Mouse (Mus musculus): ENCODE results near the gene Gm28230. TPM values are rescaled to one million over a fixed set of nuclear protein-coding genes. Genes with fewer than 3 reads are reported as not detected.

The Gm28230 gene
- total and polyA plus RNA-seq, 2 experiments from 2014 or later, result 1.6 TPM; not detected in 1

DNA sequence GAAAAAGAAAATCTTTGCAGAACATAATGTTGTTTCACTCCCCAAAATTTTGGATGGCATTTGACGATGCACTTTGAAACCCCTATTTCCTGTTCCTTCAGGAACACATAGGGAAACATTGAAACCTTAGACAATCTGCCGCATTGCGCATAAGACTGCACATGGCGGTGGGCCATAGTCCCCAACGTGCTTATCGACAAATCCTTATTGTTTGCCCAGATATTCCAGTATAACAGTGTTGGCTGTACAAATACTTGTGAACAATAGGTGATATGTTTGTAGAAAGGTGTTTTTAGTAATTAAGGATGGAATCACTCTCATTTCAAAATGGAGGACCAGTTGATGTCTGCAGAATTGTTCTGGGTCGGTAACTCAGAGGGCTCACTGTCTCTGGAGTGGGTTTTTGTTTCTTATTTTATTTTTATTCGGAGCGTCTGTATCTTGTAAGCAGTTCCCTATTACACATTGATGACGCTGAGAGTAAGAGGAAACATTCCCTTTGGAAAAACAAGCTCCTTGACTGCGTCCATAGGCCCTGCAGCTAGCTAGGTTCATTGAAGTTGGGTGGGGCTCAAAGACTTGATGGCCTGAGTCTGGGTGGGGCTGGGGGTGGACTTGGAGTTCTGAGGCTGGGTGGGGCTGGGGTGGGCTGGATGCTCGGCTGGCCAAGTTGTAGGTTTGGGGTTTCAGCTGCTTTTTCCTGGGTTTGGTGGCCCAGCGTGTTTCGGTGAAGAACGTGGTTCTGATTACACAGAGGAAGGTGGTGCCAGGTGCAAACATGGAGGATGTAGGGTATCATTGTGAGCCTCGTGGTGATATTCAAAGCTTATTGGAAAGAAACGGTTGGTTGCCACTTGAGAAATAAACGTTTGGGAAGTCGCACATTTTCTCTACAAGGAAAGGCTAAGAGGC, 13.0 kb upstream of the Gm28230 start:
- TF ChIP-seq CTCF (IDR thresholded peaks at IDR 0.05; ENCODE audit: low read depth) (no peak), EP300 (IDR thresholded peaks at IDR 0.05; ENCODE audit: low read depth) (no peak)
- no peak overlapping the region for H3K27ac ChIP-seq (ENCODE audit: low read depth)
- no peak overlapping the region for H3K9ac ChIP-seq (replicated peaks; ENCODE audit: low read depth, low read length)
- 11% methylated on average over 19 of the region's 19 CpGs for WGBS
- no peaks in the 10 kb centered on the region for H3K36me3 ChIP-seq (replicated peaks; ENCODE audit: control insufficient read depth, insufficient read depth, low read length)
- peaks cover 98% of the 10 kb centered on the region for H3K27me3 ChIP-seq (ENCODE audit: control insufficient read depth, insufficient read depth, low read length)
- H3K4me1 ChIP-seq (ENCODE audit: control insufficient read depth, insufficient read depth), result peaks cover 6% of the 10 kb centered on the region; the same call in 1 of the 2 replicates
- H3K4me3 ChIP-seq (ENCODE audit: low read depth, low read length), result no peak overlapping the region
- ATAC-seq (ENCODE audit: insufficient read depth, low read depth) (no peak), DNase-seq (ENCODE audit: low spot score) (no peak)
- no peak overlapping the region for H3K4me2 ChIP-seq (ENCODE audit: low read depth, low read length)
- no peaks in the 10 kb centered on the region for H3K9me3 ChIP-seq (replicated peaks; ENCODE audit: control insufficient read depth, low read length)

DNA sequence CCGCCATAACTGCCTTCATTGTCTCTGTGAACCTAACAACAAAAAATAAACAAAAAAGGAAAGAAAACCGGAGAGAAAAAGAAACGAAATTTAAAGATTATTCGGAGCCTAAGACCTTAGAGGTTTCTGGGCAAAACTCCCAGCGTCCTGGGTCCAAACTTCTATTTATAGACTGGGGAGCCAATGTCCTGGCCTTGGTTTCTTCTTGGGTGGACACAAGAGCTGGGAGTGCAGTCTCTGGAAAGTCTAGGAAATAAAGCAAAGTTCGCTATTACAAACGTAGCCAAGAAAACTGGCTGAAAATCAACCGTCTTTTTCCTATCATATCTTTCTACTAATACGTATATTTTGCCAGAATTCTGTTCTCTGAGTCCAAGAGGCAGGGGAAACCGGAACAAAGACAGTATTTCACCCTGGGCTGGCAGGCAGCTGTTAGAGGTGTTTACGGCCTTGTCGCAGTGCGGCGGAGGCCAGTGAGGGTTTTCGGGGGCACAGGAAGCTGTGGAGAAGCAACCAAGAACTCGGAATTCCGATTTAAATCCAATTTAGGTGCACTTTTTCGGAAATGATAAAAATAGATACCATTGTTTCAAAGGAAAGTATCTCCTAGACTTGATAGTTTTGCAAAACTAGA, 12.3 kb upstream of the Gm28230 start:
- 13% methylated on average over 18 of the region's 18 CpGs for WGBS
- Histone ChIP-seq H3K27ac (ENCODE audit: low read depth) (no peak overlapping the region), H3K9me3 (replicated peaks; ENCODE audit: control insufficient read depth, low read length) (no peaks in the 10 kb centered on the region), H3K9ac (replicated peaks; ENCODE audit: low read depth, low read length) (no peak overlapping the region), H3K4me1 (ENCODE audit: control insufficient read depth, insufficient read depth) (peaks cover 6% of the 10 kb centered on the region; the same call in 1 of the 2 replicates), H3K27me3 (ENCODE audit: control insufficient read depth, insufficient read depth, low read length) (peaks cover 97% of the 10 kb centered on the region), H3K4me2 (ENCODE audit: low read depth, low read length) (no peak overlapping the region), H3K4me3 (ENCODE audit: low read depth, low read length) (no peak overlapping the region), H3K36me3 (replicated peaks; ENCODE audit: control insufficient read depth, insufficient read depth, low read length) (no peaks in the 10 kb centered on the region)
- no peak for TF ChIP-seq CTCF (IDR thresholded peaks at IDR 0.05; ENCODE audit: low read depth)
- no peak for TF ChIP-seq EP300 (IDR thresholded peaks at IDR 0.05; ENCODE audit: low read depth)
- DNase-seq (ENCODE audit: low spot score) (no peak), ATAC-seq (ENCODE audit: insufficient read depth, low read depth) (no peak)

DNA sequence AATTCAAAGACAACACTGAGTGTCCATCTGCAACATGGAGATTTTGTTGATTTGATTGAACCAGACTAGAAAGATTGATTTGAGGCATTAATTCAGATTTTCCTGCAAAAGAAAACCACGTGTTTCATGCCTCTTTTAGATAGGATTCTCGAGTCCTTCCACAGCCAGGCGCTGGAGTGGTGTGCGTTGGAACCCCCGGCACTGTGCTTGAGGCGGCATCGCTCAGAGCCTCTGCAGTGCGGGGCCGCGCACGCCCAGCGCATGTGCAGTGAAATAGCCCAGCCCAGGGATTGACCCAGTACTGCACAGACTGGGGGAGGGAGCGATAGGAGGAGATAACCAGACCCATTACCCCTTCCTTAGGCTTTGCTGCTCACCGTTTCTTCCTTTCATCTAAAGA, 11.6 kb upstream of the Gm28230 start:
- Histone ChIP-seq H3K4me2 (ENCODE audit: low read depth, low read length) (no peak overlapping the region), H3K27me3 (ENCODE audit: control insufficient read depth, insufficient read depth, low read length) (peaks cover 97% of the 10 kb centered on the region), H3K36me3 (replicated peaks; ENCODE audit: control insufficient read depth, insufficient read depth, low read length) (no peaks in the 10 kb centered on the region), H3K4me1 (ENCODE audit: control insufficient read depth, insufficient read depth) (peaks cover 6% of the 10 kb centered on the region; the same call in 1 of the 2 replicates), H3K9me3 (replicated peaks; ENCODE audit: control insufficient read depth, low read length) (no peaks in the 10 kb centered on the region), H3K9ac (replicated peaks; ENCODE audit: low read depth, low read length) (no peak overlapping the region), H3K27ac (ENCODE audit: low read depth) (no peak overlapping the region), H3K4me3 (ENCODE audit: low read depth, low read length) (no peak overlapping the region)
- no peak for DNase-seq (ENCODE audit: low spot score)
- whole genome bisulfite sequencing, result 3% methylated on average over 14 of the region's 14 CpGs
- 0 out of 2 replicates have a peak, but pooled peaks have one; percentile 3 for TF ChIP-seq CTCF (IDR thresholded peaks at IDR 0.05; ENCODE audit: low read depth)
- no peak for TF ChIP-seq EP300 (IDR thresholded peaks at IDR 0.05; ENCODE audit: low read depth)
- ATAC-seq (ENCODE audit: insufficient read depth, low read depth), result no peak

DNA sequence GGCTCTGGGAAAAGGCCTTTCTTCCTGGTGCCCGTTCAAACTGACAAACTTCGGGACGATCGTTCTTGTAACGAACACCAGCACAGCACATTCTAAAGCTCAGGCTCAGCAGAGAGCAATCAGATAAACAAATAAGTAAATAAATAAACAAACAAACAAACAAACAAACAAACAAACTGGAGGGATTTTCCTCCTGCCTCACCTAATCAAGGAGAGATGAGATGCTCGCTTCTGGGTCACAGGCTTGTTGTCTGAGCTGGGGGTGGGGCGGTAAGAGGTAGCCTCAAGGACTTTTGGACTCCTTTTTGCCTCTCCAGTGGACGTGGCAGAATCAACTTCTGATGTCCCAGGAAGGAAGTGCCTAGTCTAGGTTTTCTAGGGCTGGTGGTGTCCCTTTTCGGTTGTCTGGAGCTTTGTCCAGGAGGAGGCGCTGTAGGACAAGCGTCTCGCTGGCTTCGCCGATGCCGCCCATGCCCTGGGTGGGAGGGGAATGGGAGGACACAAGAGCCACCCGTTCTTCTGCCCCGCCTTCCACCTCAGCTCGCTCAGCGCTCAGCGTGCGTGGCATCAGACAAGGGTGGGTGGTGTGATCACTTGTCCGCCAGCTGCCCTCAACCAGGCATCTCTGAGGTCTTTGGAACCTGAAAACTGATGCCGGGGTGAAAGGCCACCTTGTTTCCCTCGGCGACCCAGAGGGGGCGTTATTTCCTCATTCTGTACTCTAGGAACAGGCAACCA, 10.9 kb upstream of the Gm28230 start:
- ATAC-seq (ENCODE audit: insufficient read depth, low read depth), result peak; percentile 80
- DNase-seq (ENCODE audit: low spot score), result peak; percentile 62
- Histone ChIP-seq H3K4me2 (ENCODE audit: low read depth, low read length) (peak overlapping the region; percentile 51), H3K36me3 (replicated peaks; ENCODE audit: control insufficient read depth, insufficient read depth, low read length) (no peaks in the 10 kb centered on the region), H3K27me3 (ENCODE audit: control insufficient read depth, insufficient read depth, low read length) (peaks cover 97% of the 10 kb centered on the region), H3K4me1 (ENCODE audit: control insufficient read depth, insufficient read depth) (peaks cover 6% of the 10 kb centered on the region; the same call in 1 of the 2 replicates), H3K9me3 (replicated peaks; ENCODE audit: control insufficient read depth, low read length) (no peaks in the 10 kb centered on the region), H3K4me3 (ENCODE audit: low read depth, low read length) (peak overlapping the region; percentile 32), H3K27ac (ENCODE audit: low read depth) (no peak overlapping the region), H3K9ac (replicated peaks; ENCODE audit: low read depth, low read length) (no peak overlapping the region)
- TF ChIP-seq CTCF (IDR thresholded peaks at IDR 0.05; ENCODE audit: low read depth) (peak; percentile 88), EP300 (IDR thresholded peaks at IDR 0.05; ENCODE audit: low read depth) (no peak)
- 4% methylated on average over 26 of the region's 26 CpGs for WGBS

DNA sequence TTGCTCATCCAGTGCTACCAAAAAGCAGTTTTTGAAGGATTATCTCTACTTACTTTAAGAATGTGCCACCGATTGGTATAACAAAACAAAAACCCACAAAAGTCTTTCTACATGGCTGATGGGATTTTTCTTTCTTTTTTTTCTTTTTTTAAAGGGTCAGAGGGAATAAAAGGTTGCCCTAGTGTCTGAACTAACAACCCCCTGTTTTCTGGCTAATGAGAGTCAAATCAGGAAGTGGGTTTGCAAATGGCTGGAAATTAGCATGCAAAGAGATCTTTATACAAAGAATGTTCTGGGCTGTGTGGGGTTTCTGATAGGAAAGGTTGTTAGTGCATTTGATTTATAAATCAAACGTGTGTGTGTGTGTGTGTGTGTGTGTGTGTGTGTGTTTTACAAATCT, 6.1 kb upstream of the Gm28230 start:
- peaks cover 97% of the 10 kb centered on the region for H3K27me3 ChIP-seq (ENCODE audit: control insufficient read depth, insufficient read depth, low read length)
- ATAC-seq (ENCODE audit: insufficient read depth, low read depth) (no peak), DNase-seq (ENCODE audit: low spot score) (no peak)
- H3K9ac ChIP-seq (replicated peaks; ENCODE audit: low read depth, low read length), result no peak overlapping the region
- H3K36me3 ChIP-seq (replicated peaks; ENCODE audit: control insufficient read depth, insufficient read depth, low read length), result no peaks in the 10 kb centered on the region
- H3K4me1 ChIP-seq (ENCODE audit: control insufficient read depth, insufficient read depth), result no peaks in the 10 kb centered on the region
- no peak for TF ChIP-seq CTCF (IDR thresholded peaks at IDR 0.05; ENCODE audit: low read depth)
- TF ChIP-seq EP300 (IDR thresholded peaks at IDR 0.05; ENCODE audit: low read depth), result no peak
- H3K27ac ChIP-seq (ENCODE audit: low read depth), result no peak overlapping the region
- WGBS, result 11% methylated on average over 2 of the region's 2 CpGs
- no peaks in the 10 kb centered on the region for H3K9me3 ChIP-seq (replicated peaks; ENCODE audit: control insufficient read depth, low read length)
- H3K4me2 ChIP-seq (ENCODE audit: low read depth, low read length), result no peak overlapping the region
- no peak overlapping the region for H3K4me3 ChIP-seq (ENCODE audit: low read depth, low read length)
